Mouse (Mus musculus) c-Kit-positive CD71-negative TER-119-negative erythroid progenitor cells, embryonic 14.5 days (primary cell): Measurements from ENCODE around the gene Zbtb45.

Experiments used
- DNase-seq: peaks from one replicate; pipeline ENCODE4 v3.0.0-alpha.2; 2013; ENCODE audit warnings: low read depth

Zbtb45 gene

DNA sequence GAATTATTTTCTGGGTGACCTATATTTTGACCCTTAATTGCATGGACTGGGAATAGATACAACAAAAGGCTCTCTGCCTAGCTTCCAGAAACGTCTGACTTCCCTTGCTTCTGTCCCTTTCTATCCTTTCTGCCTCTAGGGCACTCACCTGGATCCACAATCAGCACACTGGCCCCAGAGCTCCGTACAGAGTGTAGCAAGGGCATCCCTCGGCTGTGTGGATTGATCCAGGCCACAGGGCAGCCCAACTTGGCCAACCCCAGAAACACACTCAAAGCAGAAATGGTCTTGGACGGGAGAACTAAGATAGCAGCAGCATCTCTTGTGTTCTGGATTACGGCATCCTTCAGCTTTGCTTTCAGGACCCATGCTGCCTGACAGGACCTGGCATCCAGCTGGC, 12.6 kb downstream of the Zbtb45 start:
- no peak for DNase-seq

DNA sequence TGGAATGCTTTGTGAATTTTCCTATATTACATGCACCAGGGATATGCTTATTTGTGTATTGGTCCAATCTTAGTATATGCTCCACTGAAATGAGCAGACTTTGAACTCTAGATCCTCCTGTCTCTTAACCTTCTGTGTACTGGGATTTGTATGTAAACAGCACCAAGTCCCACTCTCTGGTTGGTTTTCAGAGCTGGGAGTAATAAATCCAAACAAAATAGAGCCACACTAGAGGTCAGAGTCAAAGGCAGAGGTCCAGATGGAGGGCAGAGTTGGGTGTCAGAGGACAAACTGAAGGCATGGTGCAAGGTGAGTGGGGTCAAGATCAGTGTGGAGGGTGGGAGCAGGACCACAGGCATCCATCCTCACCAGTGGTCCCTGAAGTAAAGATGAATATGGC, 14.0 kb downstream of the Zbtb45 start:
- DNase-seq: no peak

DNA sequence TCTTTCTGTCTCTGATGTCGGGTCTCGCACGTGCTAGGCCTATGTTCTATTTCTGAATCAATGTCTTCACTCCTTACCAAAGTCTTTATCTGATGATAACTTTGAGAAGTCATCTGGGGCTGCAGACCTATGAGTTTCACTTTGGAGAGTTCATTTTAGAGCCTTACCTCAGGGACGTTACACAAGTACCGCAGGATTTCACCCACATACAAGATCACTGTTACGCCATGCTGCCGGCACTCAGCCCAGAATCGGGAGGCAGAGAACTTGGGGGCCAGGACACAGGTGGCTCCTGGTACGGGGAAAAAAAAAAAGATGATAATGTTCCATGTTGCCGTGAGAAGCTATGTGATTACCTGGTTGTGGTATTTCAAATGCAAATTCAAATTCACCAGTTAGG, 16.7 kb downstream of the Zbtb45 start:
- no peak for DNase-seq

DNA sequence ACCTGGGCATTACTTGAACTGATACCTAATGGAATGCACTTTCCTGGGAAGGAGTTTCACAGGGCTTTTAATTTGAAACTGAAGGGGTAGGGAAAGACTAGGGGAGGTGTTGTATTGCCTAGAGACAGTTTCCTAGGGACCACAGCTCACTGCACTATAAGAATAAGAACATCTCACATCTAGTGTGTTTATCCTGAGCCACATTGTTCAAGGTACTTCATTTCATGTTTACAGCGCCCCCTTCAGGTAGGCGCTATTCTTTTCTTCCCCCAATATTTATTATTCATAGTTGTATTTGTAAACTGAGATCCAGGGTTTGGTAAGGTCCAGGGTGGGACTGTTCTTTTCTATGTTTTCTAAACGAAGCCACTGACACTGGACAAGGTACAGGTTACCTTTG, 17.6 kb downstream of the Zbtb45 start:
- DNase-seq: peak; percentile 56

DNA sequence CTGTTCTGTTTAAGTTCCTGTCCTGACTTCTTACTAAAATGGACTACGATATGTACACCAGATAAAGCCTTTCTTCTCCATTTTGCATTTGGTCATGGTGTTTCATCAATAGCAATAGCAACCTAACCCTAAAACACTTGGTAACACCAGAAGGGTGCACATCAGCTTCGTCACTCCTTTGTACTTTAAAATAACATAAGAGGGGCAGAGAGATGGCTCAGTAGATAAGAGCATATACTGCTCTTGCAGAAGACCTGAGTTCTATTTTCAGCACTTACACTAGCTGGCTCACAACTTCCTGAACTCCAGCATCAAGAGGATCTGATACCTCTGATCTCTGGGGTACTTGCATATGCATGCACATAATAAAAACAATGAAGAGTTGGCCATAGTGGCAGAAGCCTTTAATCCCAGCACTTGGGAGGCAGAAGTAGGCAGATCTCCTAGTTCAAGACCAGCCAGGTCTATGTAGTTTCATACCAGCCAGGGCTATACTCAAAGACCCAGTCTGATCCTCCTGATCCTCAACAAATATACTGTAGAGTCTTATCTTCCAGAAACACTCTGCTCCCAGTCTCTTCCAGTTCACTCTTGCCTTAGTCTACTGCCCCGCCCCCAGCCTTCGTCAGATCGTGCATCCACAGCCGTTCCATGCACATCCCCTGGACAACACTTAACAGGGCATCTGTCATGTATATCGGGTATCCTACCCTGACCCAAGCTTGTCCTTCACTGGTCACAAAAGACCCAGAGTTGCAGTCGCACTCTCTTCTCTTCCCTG, 22.2 kb downstream of the Zbtb45 start:
- DNase-seq: no peak

DNA sequence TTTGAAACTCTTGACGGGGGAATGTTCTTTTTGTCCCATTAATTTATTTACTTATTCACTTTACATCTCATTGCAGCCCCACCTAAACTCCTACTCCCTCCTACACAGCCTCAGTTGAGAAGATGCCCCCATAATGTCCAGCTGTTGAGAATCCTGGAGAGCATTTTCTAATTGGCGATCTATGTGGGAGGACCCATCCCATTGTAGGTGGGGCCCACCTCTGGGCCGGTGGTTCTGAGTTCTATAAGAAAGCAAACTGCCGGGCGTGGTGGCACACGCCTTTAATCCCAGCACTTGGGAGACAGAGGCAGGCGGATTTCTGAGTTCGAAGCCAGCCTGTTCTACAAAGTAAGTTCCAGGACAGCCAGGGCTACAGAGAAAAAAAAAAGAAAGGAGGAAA, 22.9 kb downstream of the Zbtb45 start:
- DNase-seq: no peak

DNA sequence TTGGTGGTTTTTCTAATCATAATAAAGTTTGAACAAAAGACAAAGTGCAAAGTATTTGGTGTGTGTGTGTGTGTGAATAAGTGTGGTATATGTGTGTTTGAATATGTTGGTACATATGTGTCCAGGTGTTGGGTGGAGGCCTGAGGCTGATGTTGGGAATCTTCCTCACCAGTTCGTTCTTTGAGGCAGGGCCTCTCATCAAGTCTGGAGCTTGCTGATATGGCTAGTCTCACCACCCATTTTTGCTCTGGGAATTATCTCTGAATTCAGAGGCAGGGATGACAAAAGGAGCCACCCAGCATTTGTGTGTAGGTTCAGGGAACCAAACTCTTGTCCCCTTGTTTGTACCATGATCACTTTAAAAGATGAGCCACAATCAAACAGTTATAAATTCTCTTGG, 24.1 kb downstream of the Zbtb45 start:
- DNase-seq: no peak

DNA sequence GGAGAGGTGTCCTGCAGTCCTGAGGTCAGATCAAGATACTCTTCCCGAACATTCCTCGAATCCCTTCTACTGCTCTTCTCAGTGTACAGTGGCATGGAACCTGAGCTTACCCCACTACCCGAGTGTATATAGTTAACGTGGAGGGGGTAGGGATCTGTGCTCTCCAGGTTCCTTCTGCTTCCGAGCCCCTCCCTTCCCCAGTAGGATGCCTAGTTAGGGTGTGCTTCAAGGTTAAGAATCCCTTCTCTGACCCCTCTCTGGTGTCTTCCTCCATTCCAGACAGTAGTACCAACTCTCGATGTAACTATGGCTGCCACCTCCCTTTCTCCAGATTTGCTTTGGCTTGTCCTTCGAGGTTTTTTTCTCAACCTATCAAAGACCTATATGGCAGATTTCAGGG, 29.5 kb downstream of the Zbtb45 start:
- no peak for DNase-seq

DNA sequence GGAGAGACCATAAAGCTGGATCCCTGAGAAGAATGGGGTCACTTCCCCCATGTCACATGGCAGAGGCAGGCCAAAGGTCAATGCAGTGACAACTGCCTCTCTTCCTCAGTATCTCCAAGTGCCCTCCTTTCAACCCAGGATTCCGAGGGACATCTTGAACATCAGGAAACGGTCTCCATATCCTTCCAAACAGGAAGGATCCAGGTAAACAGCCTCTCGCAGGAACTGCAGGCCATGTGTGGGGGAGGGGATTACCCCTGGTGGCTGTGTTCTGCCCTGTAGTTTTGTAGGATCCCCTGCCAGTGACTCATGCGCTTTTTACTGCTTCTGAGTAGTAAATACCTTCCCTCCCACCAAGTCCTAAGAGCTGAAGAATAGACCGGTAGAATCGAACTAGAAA, 30.1 kb downstream of the Zbtb45 start:
- no peak for DNase-seq

DNA sequence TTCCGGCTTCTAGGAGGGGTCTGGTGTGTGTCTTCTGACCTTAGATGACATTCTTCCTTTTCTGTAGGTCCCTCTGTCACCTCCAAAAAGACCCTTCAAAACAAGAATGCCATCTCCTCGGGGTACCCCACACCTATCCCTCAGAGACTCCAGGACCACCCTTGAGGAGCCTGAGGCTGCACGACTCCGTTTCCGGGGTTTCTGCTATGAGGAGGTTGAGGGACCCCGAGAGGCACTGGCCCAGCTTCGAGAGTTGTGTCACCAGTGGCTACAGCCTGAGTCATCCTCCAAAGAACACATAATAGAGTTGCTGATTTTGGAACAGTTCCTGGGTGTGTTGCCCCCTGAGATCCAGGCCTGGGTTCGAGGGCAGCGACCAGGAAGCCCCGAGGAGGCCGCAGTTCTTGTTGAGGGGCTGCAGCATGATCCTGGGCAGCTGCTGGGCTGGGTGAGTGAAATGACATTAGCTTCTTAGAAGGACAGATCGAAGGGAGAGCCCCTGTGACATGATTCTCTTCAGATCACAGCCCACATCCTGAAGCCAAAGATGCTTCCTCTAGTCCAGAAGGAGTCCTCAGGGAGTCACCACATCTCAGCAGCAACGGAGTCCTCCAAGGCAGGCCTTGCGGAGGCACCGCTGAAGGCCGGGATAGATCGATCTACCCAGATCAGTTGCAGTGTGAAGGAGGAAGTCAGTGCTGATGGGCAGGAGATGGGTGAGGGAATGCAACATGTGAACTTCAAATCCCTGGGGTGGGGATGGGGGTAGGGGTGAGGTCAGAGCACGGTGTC, 30.7 kb downstream of the Zbtb45 start:
- no peak for DNase-seq

DNA sequence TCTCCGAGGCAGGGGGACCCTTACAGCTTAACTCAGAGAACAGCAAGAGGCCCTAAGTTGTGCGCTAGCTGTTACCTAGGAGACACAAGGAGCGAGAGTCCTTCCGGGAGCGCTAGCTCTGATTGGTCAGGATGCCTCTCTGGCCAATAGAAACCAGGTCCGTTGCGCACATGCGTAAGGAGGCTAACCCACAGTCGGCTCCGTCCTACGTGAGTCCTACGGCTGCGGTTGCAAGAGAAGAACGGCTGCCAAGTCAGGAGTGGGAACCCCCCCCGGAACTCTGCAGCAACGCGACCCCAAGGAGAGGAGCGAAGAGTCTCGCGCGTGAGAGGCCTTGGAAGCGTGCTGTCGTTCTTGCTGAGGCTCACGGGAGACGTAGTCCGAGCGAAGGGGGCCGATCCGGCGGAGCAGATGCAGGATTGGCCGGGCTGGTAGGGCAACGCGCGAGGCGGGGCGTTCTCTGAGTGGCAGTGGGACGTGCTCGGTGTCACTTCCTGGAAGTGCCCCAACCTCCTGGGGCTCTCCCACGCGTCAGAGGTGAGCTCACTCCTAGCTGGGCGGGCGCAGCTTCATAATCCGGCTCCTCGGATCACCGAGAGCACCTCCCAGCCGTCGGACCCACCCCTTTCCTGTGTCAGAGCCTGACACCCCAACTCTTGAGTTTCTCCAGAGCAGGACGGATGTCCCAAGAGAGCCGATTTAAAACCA, 32.0 kb downstream of the Zbtb45 start, which contains the start of gene Zfp446:
Zfp446 (plus strand) TSS at position 167 of the 708 bp plus-strand sequence.
- DNase-seq: peak; percentile 93

DNA sequence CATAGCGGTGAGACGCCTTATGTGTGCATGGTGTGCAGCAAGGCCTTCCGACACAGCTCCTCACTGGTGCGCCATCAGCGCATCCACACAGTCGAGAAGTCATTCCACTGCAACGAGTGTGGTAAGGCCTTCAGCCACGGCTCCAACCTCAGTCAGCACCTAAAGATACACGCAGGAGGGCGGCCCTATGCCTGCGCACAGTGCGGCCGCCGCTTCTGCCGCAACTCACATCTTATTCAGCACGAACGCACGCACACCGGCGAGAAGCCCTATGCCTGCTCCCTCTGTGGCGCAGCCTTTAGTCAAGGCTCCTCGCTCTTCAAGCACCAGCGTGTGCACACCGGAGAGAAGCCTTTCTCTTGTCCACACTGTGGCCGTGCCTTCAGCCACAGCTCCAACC, 38.9 kb downstream of the Zbtb45 start:
- DNase-seq: no peak

DNA sequence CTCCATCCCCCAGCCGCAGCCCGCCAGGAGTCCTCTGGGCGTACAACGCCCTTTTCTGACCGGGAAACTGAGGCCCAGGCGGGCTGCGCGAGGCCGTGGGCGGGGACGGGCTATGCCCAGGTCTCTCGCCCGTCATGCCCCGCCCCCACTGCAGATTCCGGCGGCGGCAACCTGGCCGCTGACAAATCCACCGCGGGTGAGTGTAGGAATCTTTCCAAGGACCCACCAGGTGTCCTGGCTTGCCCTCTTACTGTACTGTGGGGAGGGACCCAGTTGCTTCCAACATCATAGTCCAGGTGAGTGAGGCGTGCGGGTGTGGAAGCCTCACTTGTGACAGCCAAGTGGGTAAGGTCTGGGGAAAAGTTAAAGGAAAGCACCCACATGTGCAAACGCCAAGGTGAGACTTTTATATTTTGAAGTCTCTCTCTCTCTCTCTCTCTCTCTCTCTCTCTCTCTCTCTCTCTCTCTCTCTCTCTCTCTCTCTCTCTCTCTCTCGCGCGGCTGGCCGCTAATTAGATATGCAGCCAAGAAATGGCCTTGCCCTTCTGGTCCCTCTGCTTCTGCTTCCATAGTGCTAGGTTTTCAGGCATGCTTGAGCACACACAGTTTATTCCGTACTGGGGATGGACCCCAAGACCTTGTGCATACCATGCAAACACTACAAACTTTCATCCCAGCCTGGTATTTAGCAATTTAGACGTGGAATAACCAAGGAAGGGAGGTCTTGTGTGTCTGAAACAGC, 43.6 kb downstream of the Zbtb45 start:
- no peak for DNase-seq

DNA sequence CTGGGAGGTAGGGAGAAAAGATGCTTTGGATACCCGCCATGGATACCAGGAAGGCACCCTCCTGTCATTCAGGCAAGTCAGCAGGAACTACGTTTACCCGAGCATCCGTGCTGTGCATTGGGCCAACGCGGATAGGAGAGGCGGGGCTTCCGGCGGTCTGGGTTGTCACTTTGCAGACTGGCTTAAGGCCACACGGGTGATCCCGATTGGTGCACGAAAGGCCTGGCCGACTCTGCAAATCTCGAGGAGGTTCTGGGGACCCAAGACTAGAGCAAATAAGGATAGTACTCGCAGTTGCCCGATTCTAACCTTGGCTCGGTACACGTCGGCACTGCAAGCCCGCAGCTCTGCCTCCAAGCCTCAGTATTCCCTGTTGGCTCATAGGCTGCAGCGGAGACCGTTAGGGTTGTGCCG, 44.1 kb downstream of the Zbtb45 start, which contains the start of gene Zfp324:
Zfp324 (plus strand) TSS at position 161 of the 414 bp plus-strand sequence.
- peak; percentile 77 for DNase-seq

DNA sequence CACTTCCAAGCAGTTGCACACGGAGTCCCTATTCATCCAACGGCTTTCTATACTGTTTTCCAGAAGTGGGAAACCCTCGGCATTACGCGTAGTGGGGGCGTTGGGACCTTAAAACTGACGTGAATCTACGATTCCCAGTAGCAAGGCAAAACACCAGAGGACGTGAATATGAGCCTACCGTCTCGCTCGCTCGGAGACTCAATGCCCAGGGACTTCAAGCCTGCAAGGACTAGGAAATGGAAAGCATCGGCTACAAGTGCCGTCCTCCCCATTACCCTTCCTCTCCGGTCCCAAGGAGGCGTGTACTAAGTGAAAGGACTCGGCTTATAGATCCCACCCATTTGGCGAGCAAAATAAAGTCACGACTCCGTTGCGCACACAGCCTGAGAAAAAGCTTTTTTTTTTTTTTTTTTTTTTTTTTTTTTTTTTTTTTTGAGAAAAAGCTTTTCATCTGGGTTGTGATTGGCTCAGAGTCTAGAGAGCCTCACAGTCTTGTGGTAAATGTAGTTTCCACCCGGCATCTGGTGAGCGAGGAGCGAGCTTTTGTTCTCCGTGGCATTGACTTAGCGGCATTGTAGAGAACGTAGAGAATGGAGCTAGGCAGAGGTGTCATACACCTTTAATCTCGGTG, 48.2 kb downstream of the Zbtb45 start:
- DNase-seq: peak; percentile 64

DNA sequence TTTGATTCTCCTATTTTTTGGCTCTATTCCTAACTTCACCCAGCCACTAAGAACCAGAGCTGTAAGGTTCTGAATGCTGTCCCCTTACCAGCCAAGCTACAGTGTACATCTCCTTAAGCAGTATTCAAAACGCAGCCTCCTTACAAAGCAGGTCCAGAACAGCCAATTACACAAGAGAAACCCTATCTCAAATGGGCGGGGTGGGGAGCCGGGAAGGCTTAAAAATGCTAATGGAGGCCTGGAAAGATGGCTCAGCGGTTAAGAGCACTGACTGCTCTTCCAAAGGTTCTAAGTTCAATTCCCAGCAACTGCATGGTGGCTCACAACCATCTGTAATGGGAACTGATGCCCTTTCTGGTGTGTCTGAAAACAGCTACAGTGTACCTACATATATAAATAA, 50.1 kb downstream of the Zbtb45 start:
- DNase-seq: no peak

DNA sequence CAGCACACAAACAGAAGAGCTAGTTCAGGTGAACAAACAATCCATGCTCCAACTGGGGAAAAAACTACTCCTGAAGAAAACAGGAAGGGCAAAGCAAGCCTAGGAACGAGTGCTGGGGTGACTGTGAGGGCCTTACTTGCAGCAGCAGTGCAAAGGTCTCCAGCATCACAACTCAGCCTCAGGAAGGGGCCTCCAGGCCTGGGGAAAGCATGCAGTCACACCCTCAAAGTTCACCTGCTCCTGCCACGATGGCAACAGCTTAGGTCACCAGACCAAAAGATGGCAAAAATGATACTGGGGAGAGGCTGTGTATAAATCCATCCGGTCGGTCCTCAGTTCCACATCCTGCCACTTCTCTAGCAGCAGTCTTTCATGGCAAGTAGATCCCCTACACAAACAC, 50.9 kb downstream of the Zbtb45 start:
- DNase-seq: no peak

DNA sequence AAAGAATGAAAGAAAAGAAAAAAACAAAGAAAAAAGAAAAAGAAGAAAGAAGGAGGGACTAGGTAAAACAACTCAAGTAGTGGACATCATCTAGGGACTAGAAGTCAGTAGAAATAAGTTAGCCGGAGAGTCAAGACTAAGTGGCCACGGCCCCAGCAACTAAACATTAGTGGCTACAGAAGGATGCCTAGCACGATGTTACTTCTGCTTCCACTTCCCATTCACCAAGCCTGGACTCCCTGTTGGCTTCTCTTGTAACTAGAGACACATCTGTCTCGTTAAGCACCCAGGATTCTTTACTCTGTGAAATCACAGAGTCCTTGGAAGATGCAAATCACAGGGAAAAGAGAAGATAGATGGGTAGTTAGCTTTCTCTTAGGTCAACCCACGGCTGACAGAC, 52.3 kb downstream of the Zbtb45 start:
- no peak for DNase-seq

DNA sequence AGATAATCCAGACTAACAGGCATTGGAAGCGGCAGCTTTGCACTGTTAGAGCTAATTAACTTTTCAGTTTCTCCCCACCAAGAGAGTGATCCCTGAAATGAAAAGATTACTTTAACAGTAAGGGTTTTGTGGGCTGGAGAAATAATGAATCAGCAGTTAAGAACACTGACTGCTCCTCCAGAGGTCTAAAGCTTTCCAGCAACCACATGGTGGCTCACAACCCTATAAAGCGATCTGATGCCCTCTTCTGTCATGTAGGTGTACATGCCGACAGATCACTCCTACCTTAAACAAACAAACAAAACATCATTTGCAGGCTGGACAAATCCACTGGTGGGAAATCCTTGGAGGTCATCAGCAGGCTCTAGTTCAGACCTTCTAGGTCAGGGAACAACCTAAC, 54.9 kb downstream of the Zbtb45 start:
- no peak for DNase-seq
